Comparison of ENCODE assay signal across 1 mouse cellular context in genomic region chr7:100550338-100551007, GRCm38 (mm10).
TF ChIP-seq lines count a peak whose summit lies in the region.

No protein-coding gene starts in this region.

TF ChIP-seq in CH12.LX, 34 proteins besides CTCF, POLR2A, EP300 and RAD21:
- TF ChIP-seq MYC (IDR thresholded peaks at IDR 0.05; ENCODE audit: low read depth, low read length) (no peak), SMC3 (IDR thresholded peaks at IDR 0.05; ENCODE audit: low read depth, low read length) (peak; percentile 49)
